Mouse (Mus musculus) hindlimb bud, embryonic 11.5 days (tissue): Measurements from ENCODE around the gene Psg19.
"Not testable (repeated sequence)": the region's sequence is repeated elsewhere in the genome, so short reads cannot be mapped to it uniquely, and the experiment has no call there.

ENCODE experiments used
- DNase-seq: peaks from one replicate; pipeline ENCODE4 v3.0.0-alpha.2; 2012; ENCODE audit warnings: low read depth, low spot score; ENCODE audit errors: extremely low spot score

Gene Psg19

DNA sequence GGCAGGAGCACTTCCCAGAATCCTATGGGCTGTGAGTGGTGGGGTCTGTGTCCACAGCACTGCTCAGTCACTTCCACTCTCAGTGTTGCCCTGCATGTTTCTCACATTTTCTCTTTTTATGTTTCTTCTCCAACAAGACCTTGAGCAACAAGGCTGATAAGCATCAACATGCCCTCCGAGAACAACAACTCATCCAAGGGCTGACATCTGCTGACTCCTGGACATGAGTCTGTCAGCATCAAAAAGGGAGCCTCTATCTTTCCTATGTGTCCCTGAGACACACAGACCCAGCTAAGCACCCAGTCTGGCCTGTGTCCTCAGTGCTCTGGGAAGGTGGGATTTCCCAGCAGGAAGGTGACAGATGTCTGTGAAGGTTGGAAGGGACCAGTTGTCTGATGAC, at the start of gene Psg19:
TSS of gene Psg19 (minus strand) at position 101 of the 400 bp plus-strand sequence.
- DNase-seq = no peak

DNA sequence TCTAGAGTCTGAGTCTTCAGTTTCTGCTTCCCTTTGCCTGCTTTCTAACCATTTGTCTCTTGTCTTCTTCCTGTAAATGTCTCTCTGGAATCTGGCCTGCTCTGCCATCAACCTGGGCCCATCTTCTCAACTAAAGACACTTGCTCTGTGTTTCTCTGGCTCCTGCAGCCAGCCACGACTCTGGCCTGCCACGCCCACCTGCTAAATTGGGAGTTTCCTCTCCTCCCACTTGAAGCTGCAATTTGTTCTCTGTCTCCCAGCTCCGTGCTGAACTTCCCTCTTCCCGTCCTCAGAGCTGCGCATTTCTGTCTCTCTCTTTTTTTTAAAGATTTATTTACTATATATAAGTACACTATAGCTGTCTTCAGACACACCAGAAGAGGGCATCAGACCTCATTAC, 46.5 kb upstream of the Psg19 start:
- DNase-seq = no peak

DNA sequence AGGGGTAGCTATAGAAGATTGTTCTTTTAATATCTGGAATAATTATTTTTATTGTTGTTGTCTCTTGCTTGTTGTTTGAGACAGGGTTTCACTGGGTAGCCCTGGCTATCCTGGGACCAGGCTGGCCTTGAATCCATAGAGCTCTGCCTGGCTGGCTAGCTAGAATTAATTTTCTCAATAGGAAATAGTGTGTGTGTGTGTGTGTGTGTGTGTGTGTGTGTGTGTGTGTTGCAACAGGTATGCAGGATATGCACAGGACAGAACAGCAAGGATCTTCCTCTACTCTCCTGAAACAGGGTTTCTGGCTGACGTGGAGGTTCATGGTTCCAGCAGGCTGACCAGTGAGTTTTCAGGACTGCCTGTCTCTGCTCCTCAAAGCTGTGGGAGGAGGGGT, 42.9 kb upstream of the Psg19 start:
- no peak for DNase-seq

DNA sequence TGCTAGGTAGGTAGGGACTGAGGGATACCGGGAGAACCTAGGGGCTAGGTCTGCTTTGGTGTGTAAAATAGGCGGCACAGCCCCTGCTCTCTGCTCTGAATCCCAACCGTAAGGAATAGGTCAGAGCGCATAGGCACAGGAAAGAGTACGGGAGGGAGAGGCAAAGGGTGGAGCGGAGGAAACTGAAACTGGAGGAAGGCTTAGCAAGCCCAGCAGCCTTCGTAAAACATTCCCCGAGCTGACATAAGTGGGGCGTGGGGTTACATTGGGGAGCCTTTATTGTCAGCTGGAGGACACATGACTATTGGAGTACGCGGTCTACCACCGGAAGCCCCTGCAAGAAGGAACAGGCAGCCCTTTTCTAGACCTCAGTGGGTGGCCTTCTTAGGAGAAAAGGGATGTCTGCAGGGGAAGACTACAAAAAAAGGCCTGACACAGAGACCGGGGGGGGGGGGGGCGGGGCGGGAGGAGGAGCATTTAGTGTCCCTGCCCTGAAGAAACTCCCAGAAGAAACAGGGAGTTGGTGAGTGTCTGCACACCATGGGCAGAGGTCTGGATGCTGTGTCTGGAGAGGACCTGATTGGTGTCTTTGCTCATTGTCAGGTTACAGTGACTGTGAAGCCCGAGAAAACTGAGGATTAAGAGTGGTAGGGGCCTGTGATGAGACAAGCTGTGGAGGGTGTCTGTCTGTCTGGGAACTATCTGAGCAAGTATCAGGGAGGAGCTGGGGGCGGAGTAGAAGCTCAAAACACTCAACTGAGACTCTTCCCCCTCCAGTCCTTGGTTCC, 42.3 kb upstream of the Psg19 start:
- DNase-seq = no peak

DNA sequence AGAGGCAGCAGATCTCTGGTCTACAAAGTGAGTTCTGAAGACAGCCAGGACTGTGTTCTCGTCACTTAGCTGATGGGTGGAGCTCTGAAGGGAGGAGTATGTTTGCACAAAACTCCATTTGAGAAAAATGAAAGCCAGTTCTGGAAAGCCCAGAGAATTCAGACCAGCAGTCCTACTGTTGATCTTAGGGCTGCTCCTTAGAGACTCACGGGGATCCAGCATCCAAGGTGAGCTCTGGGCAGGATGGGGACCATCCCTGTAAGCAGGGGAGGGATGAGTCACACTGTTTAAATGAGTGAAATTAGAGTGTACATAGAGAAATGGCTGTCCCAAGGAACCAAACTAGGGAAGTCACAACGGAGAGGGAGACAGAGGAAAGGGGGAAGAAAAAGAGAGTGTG, 41.5 kb upstream of the Psg19 start, which contains the start of gene Mill2:
TSS of gene Mill2 (plus strand) at position 102 of the 400 bp plus-strand sequence.
- DNase-seq = no peak

DNA sequence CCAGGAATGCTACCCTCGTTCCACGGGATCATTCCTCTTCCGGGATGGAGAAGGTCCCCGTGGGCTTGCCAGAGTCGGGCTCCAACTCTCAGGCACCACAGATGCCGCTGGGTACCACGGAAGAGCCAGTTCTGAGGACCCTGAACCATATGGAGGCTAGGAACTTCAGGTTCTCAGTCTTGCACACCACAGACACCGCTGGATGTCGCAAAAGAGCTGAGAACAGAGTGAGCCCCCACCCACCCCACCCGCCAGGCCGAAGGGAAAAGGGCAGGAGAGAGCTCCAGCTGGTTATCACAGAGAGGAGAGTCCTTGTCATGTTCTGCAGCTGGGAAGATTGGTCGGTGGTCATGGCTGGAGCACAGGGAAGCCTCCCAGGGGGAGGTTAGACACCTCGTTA, 34.0 kb upstream of the Psg19 start:
- no peak for DNase-seq

DNA sequence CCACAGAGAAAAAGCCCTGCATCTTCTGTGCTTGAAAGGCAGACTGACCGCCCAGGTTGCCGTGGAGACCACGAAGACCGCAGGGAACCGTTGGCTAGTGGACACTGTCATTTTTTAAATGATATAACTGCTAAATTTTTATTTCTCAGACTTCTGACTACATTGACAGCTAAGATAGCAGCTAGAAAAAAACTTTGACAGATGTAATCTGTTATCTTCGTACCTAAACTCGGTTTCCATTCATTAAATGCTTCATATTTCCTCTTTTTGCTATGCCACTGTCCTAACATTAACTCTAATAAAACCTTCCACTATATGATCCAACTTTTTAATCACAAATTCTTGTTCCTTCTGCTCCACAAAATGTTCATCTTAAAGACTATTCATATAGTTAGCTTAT, 31.2 kb upstream of the Psg19 start:
- no peak for DNase-seq

DNA sequence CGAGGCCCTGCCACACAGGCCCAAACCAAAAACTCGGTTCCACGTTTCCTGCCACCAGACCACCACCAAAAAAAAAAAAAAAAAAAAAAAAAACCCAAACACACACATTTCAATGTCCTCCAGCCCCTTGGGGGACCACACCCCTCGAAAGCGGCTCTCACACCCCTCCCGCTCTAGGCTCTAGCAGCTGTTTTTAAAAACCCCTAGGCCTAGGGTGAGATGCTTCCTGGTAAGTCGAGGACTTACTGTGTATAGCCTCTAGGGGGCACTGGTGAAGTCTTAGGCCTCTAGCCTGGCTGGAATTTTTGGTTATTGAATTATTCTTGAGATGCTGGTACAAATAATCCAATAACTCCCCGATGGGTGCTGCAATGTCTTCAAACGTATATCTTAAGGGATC, 30.3 kb upstream of the Psg19 start:
- DNase-seq = no peak

DNA sequence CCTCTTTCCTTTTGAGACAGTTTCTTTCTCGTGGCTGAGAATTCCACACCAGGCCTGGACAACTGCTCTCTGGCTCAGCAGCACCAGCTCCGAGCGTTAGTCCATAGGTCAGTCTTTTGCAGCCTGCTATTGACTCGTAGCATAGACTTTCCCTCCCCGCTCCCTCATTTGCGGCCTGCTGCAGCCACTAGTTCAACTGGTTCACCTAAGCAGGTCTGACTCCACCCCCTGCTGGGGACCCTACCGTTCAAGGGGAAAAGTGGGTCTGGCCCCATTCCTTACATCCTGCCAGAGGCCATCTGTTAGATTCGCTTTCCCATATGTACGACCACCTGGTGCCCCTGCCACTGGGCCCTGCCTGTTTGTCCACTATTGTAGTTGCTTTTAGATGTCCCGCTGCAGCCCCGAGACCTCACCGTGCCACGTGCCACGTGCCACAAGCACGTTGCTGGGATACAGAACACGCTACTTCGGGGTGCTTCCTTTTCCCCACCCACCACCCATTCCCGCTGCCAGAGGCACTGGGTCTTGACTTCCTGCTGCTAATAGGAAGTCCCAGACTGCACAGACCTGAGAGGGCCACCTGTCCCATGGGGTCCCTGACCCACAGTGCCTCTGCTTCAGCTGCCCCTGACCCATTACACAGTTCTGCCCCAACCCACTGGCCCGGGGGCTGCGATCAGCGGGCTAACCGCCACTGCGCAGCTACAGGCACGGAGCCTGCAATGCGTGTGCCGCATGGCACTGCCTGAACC, 29.6 kb upstream of the Psg19 start:
- DNase-seq = no peak

DNA sequence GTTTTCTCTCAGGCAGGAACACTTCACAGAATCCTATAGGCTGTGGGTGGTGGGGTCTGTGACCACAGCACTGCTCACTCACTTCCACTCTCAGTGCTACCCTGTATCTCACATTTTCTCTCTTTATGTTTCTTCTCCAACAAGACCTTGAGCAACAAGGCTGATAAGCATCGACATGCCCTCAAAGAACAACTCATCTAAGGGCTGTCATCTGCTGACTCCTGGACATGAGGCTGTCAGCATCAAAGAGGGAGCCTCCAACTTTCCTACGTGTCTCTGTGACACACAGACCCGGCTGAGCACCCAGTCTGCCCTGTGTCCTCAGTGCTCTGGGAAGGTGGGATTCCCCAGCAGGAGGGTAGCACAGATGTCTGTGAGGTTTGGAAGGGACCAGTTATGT, 23.2 kb upstream of the Psg19 start, which contains the start of gene Psg17:
TSS of gene Psg17 (minus strand) at position 101 of the 400 bp plus-strand sequence.
- DNase-seq = no peak

DNA sequence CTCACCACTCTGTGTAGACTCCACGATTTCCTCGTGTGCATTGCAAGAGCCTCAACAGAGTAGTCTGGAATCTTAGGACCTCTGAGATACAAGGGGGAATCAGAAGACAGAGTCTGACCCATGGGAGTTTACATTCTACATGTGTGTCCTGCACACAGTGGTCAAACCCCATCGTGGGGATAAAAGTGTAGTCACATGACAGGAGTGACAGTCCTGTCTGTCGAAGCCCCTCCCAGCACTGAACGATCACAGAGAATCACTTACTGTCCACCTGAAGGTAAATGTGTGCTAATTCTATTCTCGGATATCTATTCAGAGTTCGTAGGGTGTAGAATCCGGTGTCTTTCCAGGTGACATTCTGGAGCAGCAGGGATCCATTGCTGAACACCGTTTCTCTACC, 20.0 kb upstream of the Psg19 start:
- no peak for DNase-seq

DNA sequence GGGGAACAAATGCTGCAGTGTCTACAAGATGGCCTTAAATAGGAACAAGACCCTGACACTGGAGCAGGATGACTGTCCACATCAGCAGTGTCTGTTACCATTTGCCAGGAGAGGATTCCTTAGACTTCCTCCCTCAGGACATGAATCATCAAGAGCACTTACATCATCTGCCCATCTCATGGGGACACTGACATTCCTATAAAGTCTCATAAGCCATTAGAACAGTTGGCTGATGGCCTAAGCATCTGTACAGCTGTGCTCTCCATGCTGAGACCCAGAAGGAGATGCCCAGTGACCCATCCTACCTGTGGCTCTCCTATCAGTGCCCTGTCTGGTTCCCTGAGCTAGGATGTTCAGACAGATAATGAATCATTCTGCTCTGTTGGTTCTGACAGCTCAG, 5.2 kb upstream of the Psg19 start:
- no peak for DNase-seq

DNA sequence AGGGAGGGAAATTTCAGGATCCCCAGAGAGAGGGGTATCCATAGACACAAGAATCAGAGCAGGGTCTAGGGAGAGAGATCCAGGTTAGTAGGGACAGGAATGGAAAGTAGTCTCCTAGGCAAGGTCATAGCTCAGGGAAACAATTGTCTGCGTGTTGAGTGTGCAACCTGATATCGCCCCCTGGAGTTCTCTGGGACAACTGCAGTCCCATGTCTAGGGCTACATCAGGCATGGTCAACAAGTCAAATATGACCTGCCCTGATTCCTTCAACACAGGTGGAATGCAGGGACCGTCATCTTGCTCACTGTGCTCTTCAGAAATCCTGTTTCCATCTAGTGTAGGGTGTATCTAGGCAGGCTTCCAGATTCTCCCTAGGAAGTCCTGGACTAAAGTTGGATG, 809 bp upstream of the Psg19 start:
- DNase-seq = no peak

DNA sequence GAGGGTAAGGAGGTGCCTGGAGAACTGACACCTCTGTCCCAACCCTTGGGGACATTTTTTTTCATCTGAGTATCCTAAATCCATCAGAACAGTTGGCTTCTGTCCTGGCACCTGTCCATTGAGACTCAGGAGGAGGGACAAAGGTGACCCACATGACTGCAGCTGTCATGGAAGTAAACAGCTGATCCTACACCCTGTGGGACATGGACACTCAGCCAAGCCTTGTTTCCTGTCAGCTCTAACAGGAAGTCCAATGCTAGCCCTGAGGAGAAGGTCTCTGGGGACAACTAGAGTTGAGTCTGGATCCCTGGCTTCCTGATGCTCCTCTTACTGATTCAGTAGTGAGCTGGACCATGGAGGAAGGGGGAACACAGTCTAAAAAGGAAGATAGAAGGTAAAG, 7.6 kb downstream of the Psg19 start:
- not testable (repeated sequence) for DNase-seq

DNA sequence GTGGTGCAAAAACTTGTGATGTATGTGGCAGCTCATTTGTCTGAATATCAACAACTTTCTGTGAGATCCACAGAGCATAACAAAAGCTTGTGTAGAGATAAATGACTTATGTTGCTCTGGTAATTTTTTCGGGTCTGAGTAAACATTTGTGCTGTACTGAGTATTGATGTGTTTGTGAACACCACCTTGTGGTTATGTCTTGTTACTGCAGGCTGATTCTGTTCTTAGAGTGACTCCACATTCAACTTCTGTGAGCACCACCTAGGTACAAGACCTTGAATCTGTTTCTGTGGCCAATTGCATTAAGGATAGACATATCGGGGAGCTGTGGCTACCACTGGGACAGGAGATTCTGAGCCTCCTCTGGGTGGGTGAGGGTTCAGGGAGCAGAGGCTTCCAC, 17.0 kb downstream of the Psg19 start:
- not testable (repeated sequence) for DNase-seq

DNA sequence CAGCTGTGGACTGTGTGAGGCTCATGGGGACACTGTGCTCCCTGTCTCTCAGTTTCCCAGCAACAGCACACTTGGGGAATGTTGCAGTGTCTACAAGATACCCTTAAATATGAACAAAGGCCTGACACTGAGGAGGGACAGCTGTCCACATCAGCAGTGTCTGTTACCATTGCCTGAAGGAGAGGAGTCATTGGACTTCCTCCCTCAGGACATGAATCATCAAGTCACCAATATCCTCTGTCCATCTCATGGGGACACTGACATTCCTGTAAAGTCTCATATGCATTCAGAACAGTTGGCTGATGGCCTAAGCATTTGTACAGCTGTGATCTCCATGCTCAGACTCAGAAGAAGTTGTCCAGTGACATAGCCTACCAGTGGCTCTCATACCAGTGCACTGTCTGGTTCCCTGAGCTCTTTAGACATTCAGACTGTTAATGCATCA, 19.0 kb downstream of the Psg19 start:
- no peak for DNase-seq

DNA sequence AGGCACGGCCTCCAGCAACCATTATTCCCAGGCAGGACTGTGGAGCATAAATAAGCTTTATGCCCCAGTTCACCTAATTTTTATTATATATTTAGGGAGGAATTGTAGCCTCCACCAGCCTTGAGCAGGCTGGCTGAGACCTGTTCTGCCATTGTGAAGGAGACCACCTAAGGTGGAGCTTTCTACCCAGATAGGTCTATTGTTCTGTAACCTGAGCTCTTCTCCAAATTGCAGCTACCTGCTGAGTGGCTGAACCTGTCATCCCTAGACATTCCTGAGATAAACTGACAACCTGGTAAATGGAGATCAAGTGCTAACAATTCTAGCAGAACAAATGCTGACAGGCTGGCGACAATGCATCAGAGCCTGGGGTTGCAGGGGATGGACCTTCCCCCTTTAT, 35.4 kb downstream of the Psg19 start:
- not testable (repeated sequence) for DNase-seq

DNA sequence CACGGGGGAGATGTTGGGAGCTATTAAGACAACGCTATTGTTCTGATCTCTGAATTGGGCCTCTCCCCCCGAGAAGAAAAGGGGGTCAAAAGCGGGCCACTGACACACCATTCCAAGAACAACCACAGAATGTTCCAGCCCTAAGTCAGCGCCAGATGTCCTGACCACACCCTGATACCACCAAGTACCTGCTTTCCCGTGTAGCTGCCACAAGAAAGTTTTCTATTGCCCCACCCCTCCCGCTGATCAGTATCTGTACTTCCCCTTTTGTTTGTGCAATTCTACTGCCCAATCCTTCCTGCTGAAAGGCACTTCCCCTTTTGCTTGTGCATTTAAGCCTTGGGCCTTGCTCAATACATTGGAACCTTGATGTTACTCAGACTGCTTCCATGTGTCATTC, 38.2 kb downstream of the Psg19 start:
- not testable (repeated sequence) for DNase-seq

DNA sequence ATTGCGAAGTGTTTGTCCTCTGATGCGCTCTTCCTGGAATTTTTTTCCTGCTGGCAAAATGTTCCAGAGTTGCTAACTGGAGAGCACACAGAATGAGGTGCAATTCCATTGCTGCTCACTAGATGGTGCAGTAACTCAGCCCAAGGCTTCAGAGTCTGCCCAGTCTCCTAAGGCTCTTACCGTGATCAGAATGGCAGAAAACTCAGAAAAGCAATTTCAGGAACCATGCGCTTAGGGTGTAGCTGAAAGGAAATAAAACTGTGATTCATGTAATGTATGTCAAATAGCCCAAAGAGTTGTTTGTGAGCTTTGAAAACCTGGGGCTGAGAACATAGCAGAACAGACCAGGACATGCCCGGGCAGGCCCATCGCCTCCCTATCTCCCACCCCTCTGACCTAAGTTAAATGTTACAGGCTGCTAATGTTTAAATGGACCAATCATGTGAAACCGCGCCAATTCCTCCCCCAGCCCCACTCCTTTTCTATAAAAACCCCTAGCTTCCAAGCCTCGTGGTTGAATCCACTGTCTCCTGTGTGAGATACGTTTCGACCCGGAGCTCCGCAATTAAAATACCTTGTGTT, 48.3 kb downstream of the Psg19 start:
- DNase-seq = peak; percentile 24

DNA sequence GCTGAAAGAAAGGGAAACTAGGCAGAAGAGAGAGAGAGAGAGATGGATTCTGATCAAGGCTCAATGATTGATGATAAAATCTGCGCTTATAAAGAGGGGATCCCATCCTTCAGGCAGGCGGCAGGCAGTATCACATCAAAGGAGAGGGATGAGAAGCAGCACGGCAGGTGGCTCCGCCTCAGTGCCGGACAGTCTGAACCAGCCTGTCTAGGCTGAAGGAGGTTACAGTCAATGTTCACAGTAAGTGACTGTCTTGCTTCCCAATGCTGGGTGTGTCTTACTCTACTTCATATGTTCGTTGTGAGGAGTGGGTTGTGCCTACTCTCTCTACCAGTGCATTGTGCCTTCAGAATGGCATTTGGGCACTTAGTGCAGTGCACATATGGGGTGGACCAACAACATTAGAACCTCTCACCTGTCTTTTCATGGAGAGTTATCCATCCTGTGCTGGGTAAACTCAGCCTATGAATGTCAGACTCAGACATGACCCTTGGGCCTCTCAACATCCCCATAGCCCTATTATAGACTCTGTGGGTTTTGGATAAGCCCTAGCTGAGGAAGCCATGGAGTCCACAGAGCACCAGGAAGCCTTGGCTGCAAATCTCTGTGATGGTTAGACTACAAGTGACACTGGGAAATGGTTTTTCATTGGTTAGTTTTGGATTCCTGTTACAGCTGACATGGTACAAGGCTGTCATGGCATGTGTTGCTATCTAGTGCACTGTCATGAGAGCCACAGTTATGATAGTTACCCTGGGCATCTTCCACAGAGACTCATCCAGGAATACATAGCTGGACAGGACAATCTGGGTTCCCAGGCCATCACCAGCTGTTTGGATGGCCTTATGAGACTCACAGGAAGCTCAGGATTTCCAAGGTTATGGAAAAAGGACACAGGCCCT, 49.1 kb downstream of the Psg19 start:
- DNase-seq = no peak

DNA sequence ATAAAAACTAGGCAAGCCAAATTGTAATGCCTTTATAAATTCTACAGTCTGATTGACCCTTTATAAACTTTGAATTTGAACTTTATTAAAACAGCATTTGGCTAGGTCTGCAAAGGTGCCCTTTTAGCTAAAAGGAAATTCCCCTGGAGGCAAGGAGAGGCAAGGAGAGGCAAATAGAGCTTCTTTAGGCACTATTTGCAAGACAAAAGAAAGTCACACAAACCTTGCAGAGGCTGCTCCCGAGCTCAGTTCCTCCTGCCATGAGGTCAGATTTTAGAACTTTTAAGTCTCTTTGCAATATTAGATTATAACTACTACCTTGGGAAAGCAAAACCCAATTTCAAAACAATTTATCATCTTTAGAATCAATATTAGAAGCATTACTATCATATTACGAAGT, 50.9 kb downstream of the Psg19 start:
- DNase-seq = not testable (repeated sequence)
